Mouse (Mus musculus) bone marrow macrophage, adult 2 months (primary cell): ENCODE results near the gene Ptges2.

Experiments
- CTCF ChIP-seq: IDR thresholded peaks from 2 replicates; pipeline ENCODE4 v1.5.1; 2012; ENCODE audit warnings: low read depth, mild to moderate bottlenecking, low read length, moderate library complexity
- POLR2A ChIP-seq: IDR thresholded peaks from 2 replicates; pipeline ENCODE4 v1.6.1; 2012; ENCODE audit warnings: mild to moderate bottlenecking, low read depth, low read length, borderline replicate concordance

GRCm38 (mm10) chr2:32367315-32367714 lies 28.4 kb upstream of the Ptges2 start:
- no peak for TF ChIP-seq POLR2A
- TF ChIP-seq CTCF: no peak
